8 mouse cellular contexts compared by ENCODE assay signal in the genomic region with DNA sequence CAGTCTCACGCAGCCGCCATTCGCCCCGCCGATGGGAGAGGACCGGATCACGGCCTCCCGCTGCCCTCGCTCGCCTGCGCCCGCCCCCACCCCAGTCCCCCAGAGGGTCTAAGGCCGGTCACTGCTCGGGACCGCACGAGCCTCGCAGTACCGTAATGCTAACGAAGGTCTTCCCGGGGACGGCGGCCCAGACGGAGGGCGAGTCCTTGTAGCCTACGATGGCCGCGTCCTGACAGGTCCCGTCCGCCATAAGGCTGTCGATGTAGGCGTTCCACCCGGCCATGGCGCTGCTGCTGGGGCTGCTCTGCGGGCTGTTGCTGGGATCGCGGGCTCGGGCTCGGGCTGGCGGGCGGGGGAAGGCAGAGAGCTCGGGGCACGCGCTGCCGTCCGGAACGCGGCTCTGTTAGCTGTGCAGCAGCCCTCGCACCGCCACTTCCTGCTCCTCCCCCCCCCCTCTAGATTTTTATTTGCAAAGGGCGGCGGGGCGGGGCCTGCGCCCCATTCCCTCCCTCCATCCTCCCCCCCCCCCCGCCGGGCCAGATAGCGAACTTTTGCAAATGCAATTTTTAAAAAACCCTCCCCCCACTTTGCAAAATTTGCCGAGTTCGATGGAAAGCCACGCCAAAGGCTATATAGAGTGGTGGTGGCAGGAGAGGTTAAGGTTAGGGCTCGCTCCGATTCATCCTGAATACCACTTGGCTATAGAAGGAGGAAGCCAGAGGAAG. TPM values are rescaled to one million over a fixed set of nuclear protein-coding genes. Genes with fewer than 3 reads are reported as not detected.
DNase-seq lines count a peak whose midpoint lies in the region; ATAC-seq and TF ChIP-seq lines count a peak whose summit lies in the region.

A gene (minus strand): TSS at position 447 of the 725 bp plus-strand sequence.

- no peaks in the 10 kb centered on the region for H3K27me3 ChIP-seq in hindbrain, postnatal 0 days (ENCODE audit: insufficient read depth, low read length)

- peak; percentile 68 for ATAC-seq in hindbrain, postnatal 0 days
- ATAC-seq in megakaryocyte progenitor cell, adult 5-6 weeks (replicated peaks; ENCODE audit: poor library complexity): peak; percentile 49

- 0 out of 2 replicates have a peak, but pooled peaks cover 11% of the 10 kb centered on the region for H3K4me1 ChIP-seq in hindbrain, postnatal 0 days (ENCODE audit: insufficient read depth, low read length)

- peaks cover 24% of the 10 kb centered on the region for H3K36me3 ChIP-seq in hindbrain, postnatal 0 days (ENCODE audit: insufficient read depth, low read length)

- TF ChIP-seq CTCF in hindbrain, postnatal 0 days (IDR thresholded peaks at IDR 0.05; ENCODE audit: low read depth): no peak

- peak within 1 kb of the TSS; percentile 100 for H3K9ac ChIP-seq in hindbrain, postnatal 0 days (replicated peaks; ENCODE audit: low read length)

- no peaks in the 10 kb centered on the region for H3K9me3 ChIP-seq in hindbrain, postnatal 0 days (ENCODE audit: low read length)

- H3K4me2 ChIP-seq in hindbrain, postnatal 0 days (ENCODE audit: low read depth, low read length): peak within 1 kb of the TSS; percentile 75

- peak within 1 kb of the TSS; percentile 99 for H3K4me3 ChIP-seq in hindbrain, postnatal 0 days (ENCODE audit: low read length)

- peak; percentile 83 for DNase-seq in T-cell, adult 2 months (ENCODE audit: low spot score)
- DNase-seq in cerebellum, postnatal 10 days: peak; percentile 90 to 91
- peak; percentile 52 for DNase-seq in gastrocnemius, adult 18-20 months (ENCODE audit: low spot score)
- peak; percentile 89 for DNase-seq in hindbrain, postnatal 0 days (ENCODE audit: low spot score)
- DNase-seq in left cerebral cortex, postnatal 10 days (ENCODE audit: extremely low spot score in 1 of 2, low spot score in 2 of 2): peak in 1 of 2 experiments; percentile 89
- DNase-seq in right cerebral cortex, postnatal 14 days: peak; percentile 79
- DNase-seq in urinary bladder, postnatal 36 days (ENCODE audit: low spot score in 2 of 2): peak; percentile 40 to 70

- intact Hi-C loops in left cerebral cortex, postnatal 10 days (cut with DNase I): no loop called here

- under 1% methylated on average over 43 of the region's 61 CpGs for WGBS in hindbrain, postnatal 0 days

- peak within 1 kb of the TSS; percentile 99 for H3K27ac ChIP-seq in hindbrain, postnatal 0 days

RNA-seq across cellular contexts. Expression of the gene that starts here (rescaled TPM):
- total RNA-seq in gastrocnemius, adult 18-20 months (2021): 100 to 1,000 TPM; 217 to 233 TPM
- total RNA-seq in hindbrain, postnatal 0 days (2014; rRNA removed): 460 and 560 TPM in 2 replicates
- polyA plus RNA-seq in hindbrain, postnatal 0 days (2015; fragmentation: Nextera tagmentation; extraction: Ambion mirVana): 606 and 634 TPM in 2 replicates
- 100 to 1,000 TPM; 286 to 295 TPM for total RNA-seq in left cerebral cortex, postnatal 10 days (2021)
- 1,057 and 1,218 TPM in 2 replicates for total RNA-seq in megakaryocyte progenitor cell, adult 5-6 weeks (2015)
- 491 and 574 TPM in 2 replicates for total RNA-seq in megakaryocyte progenitor cell, adult 5-6 weeks (2017)
